Mouse (Mus musculus) bone marrow macrophage, adult 2 months (primary cell): ENCODE results near the gene Slc8b1.

Experiments
- CTCF ChIP-seq: IDR thresholded peaks from 2 replicates; pipeline ENCODE4 v1.5.1; 2012; ENCODE audit warnings: low read depth, mild to moderate bottlenecking, low read length, moderate library complexity
- POLR2A ChIP-seq: IDR thresholded peaks from 2 replicates; pipeline ENCODE4 v1.6.1; 2012; ENCODE audit warnings: mild to moderate bottlenecking, low read depth, low read length, borderline replicate concordance

- TF ChIP-seq POLR2A (no peak), CTCF (no peak)
These were observed 47.8 kb downstream of the Slc8b1 start for GRCm38 (mm10) chr5:120558762-120559161.
